Mouse (Mus musculus): ENCODE data around the gene Plekhg6.

DNA sequence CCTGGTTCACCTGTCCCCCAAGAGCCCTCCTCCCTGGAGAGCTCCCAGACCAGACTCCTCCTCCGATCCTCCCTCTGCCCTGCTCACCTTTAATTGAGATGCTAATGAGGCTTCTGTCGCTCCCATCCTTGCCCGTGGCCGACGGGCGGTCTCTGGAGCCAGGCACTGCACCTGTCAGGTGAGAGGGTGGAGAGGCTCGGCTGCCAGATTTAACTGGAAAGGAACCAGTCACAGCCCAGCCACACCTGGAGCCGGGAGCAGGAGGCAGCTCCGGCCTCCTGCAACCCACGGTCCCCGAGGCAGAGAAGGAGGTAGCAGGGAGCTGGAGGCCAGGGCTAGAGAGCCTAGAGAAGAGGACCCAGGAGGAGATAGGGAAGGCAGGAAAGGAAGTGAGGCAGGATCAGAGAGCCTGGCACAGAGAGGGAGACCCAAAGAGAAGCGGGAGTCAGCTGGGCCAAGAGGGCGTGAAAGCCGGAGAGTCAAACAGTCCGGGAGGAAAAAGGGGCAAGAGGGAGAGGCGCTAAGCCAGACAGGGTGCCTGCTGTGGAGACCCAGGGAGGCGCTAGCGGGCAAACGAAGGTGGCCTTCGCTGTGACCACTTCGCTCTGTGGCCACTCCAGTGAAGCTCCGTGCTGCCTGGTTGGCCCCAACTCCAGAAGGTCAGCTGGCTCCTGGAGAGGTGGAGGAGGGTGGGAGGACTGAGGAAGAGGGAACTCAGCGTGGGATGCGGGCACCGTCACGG is 59.3 kb downstream of the Plekhg6 start:
- TF ChIP-seq CTCF (IDR thresholded peaks at IDR 0.05; ENCODE audit: extremely low read depth, insufficient read length, insufficient replicate concordance, low read depth, low read length) (no peak), POLR2A (IDR thresholded peaks at IDR 0.05; ENCODE audit: low read depth, low read length) (no peak; the same call in 1 of the 2 replicates)
